Mouse (Mus musculus): ENCODE data around the gene Tmem135.

- TF ChIP-seq CTCF (IDR thresholded peaks at IDR 0.05; ENCODE audit: low read depth) = no peak
- no peak for TF ChIP-seq EP300 (optimal IDR thresholded peaks at IDR 0.05)
These were observed 136.5 kb downstream of the Tmem135 start for GRCm38 (mm10) chr7:89267542-89267941.

Data from stomach, postnatal 0 days (tissue).